Mouse (Mus musculus): ENCODE data around the gene Epm2aip1. TPM values are rescaled to one million over a fixed set of nuclear protein-coding genes. Genes with fewer than 3 reads are reported as not detected.
A peak's percentile ranks its signal among the peaks of the same experiment; 100 is the strongest.

The Epm2aip1 gene
- total RNA-seq, 1 experiment: 9.6 TPM

DNA sequence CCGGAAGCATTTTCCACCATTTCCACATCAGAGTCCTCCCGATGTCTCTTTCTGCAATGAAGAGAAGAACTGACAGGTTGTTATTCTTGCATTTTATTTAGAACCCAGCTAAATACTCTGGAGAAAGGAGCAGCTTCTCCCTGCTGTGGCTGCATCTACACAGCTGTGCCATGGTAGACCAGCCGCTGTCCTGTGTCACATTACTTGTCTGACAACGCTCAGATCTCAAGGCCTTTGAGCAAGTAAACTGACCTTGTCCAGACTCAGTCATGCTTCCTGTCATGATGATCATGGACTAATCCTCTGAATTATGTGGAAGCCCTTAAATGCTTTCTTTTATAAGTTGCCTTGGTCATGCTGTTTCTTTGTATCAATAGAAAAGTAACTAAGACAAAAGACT is 31.9 kb upstream of the Epm2aip1 start:
- no peak overlapping the region for H3K4me3 ChIP-seq (ENCODE audit: insufficient read depth in 1 of 2, low read depth in 1 of 2, low read length in 2 of 2, poor library complexity in 1 of 2, severe bottlenecking in 1 of 2)
- H3K9me3 ChIP-seq (ENCODE audit: control insufficient read depth, insufficient read depth, low read depth, low read length): no peaks in the 10 kb centered on the region
- in situ Hi-C loops (cut with MboI; ENCODE audit: low sequenced_read_pairs in 2 of 2, unreplicated experiment in 2 of 2): no loop called here
- H3K27ac ChIP-seq (ENCODE audit: insufficient read depth, low read depth, low read length, poor library complexity, severe bottlenecking): no peak overlapping the region
- no peak for TF ChIP-seq HCFC1 (IDR thresholded peaks at IDR 0.05; ENCODE audit: borderline replicate concordance, insufficient read depth, low read length)
- no peak for TF ChIP-seq CHD2 (IDR thresholded peaks at IDR 0.05; ENCODE audit: low read depth, low read length)
- TF ChIP-seq ZNF384 (IDR thresholded peaks at IDR 0.05; ENCODE audit: low read depth, low read length): no peak
- TF ChIP-seq ZC3H11A (IDR thresholded peaks at IDR 0.05; ENCODE audit: borderline replicate concordance, low read depth, low read length): no peak
- TF ChIP-seq MAFK (IDR thresholded peaks at IDR 0.05; ENCODE audit: insufficient read depth, low read depth, low read length): no peak
- H3K4me1 ChIP-seq (ENCODE audit: control insufficient read depth in 2 of 2, insufficient read depth in 2 of 2, low read length in 2 of 2, poor library complexity in 1 of 2): peaks cover 4 to 6% of the 10 kb centered on the region in 2 experiments; a peak in 2 of 4 replicates
- H3K36me3 ChIP-seq (ENCODE audit: control insufficient read depth, insufficient read depth, low read length, poor library complexity, severe bottlenecking): peaks cover 31% of the 10 kb centered on the region
- no peak for DNase-seq (ENCODE audit: low read depth, low spot score)
- H3K9ac ChIP-seq (ENCODE audit: insufficient read depth, low read depth, low read length, poor library complexity, severe bottlenecking): no peak overlapping the region

- Histone ChIP-seq H3K27ac (ENCODE audit: insufficient read depth, low read depth, low read length, poor library complexity, severe bottlenecking) (no peak overlapping the region; the same call in 1 of the 2 replicates), H3K4me1 (ENCODE audit: control insufficient read depth in 2 of 2, insufficient read depth in 2 of 2, low read length in 2 of 2, poor library complexity in 1 of 2) (peaks cover 4 to 6% of the 10 kb centered on the region in 2 experiments; a peak in 2 of 4 replicates), H3K9me3 (ENCODE audit: control insufficient read depth, insufficient read depth, low read depth, low read length) (no peaks in the 10 kb centered on the region), H3K4me3 (ENCODE audit: insufficient read depth in 1 of 2, low read depth in 1 of 2, low read length in 2 of 2, poor library complexity in 1 of 2, severe bottlenecking in 1 of 2) (no peak overlapping the region), H3K36me3 (ENCODE audit: control insufficient read depth, insufficient read depth, low read length, poor library complexity, severe bottlenecking) (peaks cover 24% of the 10 kb centered on the region), H3K9ac (ENCODE audit: insufficient read depth, low read depth, low read length, poor library complexity, severe bottlenecking) (no peak overlapping the region)
- in situ Hi-C loops (cut with MboI; ENCODE audit: low sequenced_read_pairs in 2 of 2, unreplicated experiment in 2 of 2): no loop called here
- peak; percentile 21 for DNase-seq (ENCODE audit: low read depth, low spot score)
- TF ChIP-seq MAFK (IDR thresholded peaks at IDR 0.05; ENCODE audit: insufficient read depth, low read depth, low read length) (no peak), CHD2 (IDR thresholded peaks at IDR 0.05; ENCODE audit: low read depth, low read length) (no peak), ZNF384 (IDR thresholded peaks at IDR 0.05; ENCODE audit: low read depth, low read length) (no peak), ZC3H11A (IDR thresholded peaks at IDR 0.05; ENCODE audit: borderline replicate concordance, low read depth, low read length) (no peak), HCFC1 (IDR thresholded peaks at IDR 0.05; ENCODE audit: borderline replicate concordance, insufficient read depth, low read length) (no peak)
Observed at GRCm38 (mm10) chr9:111243384-111243783, 28.3 kb upstream of the Epm2aip1 start.

- TF ChIP-seq MAFK (IDR thresholded peaks at IDR 0.05; ENCODE audit: insufficient read depth, low read depth, low read length): 0 out of 2 replicates have a peak, but pooled peaks have one; percentile 35
- no peak for TF ChIP-seq ZNF384 (IDR thresholded peaks at IDR 0.05; ENCODE audit: low read depth, low read length)
- peaks cover 4 to 6% of the 10 kb centered on the region in 2 experiments; a peak in 2 of 4 replicates for H3K4me1 ChIP-seq (ENCODE audit: control insufficient read depth in 2 of 2, insufficient read depth in 2 of 2, low read length in 2 of 2, poor library complexity in 1 of 2)
- peak; percentile 27 for DNase-seq (ENCODE audit: low read depth, low spot score)
- no peaks in the 10 kb centered on the region for H3K9me3 ChIP-seq (ENCODE audit: control insufficient read depth, insufficient read depth, low read depth, low read length)
- H3K9ac ChIP-seq (ENCODE audit: insufficient read depth, low read depth, low read length, poor library complexity, severe bottlenecking): no peak overlapping the region
- no peak overlapping the region for H3K4me3 ChIP-seq (ENCODE audit: insufficient read depth in 1 of 2, low read depth in 1 of 2, low read length in 2 of 2, poor library complexity in 1 of 2, severe bottlenecking in 1 of 2)
- peaks cover 25% of the 10 kb centered on the region for H3K36me3 ChIP-seq (ENCODE audit: control insufficient read depth, insufficient read depth, low read length, poor library complexity, severe bottlenecking)
- no peak overlapping the region for H3K27ac ChIP-seq (ENCODE audit: insufficient read depth, low read depth, low read length, poor library complexity, severe bottlenecking)
- in situ Hi-C loops (cut with MboI; ENCODE audit: low sequenced_read_pairs in 2 of 2, unreplicated experiment in 2 of 2): no loop called here
Observed at GRCm38 (mm10) chr9:111245546-111245945, 26.2 kb upstream of the Epm2aip1 start.

DNA sequence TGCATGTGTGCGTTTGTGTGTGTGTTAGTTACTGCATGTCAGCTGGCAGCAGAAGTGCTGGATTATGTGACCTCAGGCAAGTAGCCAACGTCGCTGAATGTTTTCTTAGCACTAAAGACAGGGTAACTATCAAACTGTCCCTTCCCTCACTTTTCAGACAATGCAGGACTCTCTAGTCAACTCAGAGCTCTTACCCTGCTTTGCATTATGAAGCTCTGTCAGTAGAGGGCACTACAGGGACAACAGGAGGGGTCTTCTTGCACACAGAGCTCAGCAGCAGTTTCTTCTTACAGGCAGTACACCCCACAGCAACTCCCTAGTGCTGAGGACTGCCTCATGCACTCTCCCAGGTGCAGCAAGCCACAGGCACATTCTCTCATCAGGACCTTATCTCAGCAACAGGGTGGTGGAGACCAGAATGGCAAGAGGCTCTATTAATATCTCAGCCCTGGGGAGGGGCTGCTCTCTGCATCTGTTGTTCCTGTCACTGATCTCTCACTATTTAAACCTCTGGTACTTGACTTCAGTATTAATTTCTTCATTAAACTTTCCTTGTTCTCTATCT is 24.0 kb upstream of the Epm2aip1 start:
- peak; percentile 52 for DNase-seq (ENCODE audit: low read depth, low spot score)
- Histone ChIP-seq H3K36me3 (ENCODE audit: control insufficient read depth, insufficient read depth, low read length, poor library complexity, severe bottlenecking) (peaks cover 25% of the 10 kb centered on the region), H3K4me1 (ENCODE audit: control insufficient read depth in 2 of 2, insufficient read depth in 2 of 2, low read length in 2 of 2, poor library complexity in 1 of 2) (peaks cover 4 to 6% of the 10 kb centered on the region in 2 experiments; a peak in 2 of 4 replicates), H3K9me3 (ENCODE audit: control insufficient read depth, insufficient read depth, low read depth, low read length) (no peaks in the 10 kb centered on the region), H3K4me3 (ENCODE audit: insufficient read depth in 1 of 2, low read depth in 1 of 2, low read length in 2 of 2, poor library complexity in 1 of 2, severe bottlenecking in 1 of 2) (no peak overlapping the region), H3K27ac (ENCODE audit: insufficient read depth, low read depth, low read length, poor library complexity, severe bottlenecking) (no peak overlapping the region), H3K9ac (ENCODE audit: insufficient read depth, low read depth, low read length, poor library complexity, severe bottlenecking) (no peak overlapping the region)
- in situ Hi-C loops (cut with MboI; ENCODE audit: low sequenced_read_pairs in 2 of 2, unreplicated experiment in 2 of 2): no loop called here
- no peak for TF ChIP-seq ZNF384 (IDR thresholded peaks at IDR 0.05; ENCODE audit: low read depth, low read length)
- TF ChIP-seq ZC3H11A (IDR thresholded peaks at IDR 0.05; ENCODE audit: borderline replicate concordance, low read depth, low read length): no peak
- no peak for TF ChIP-seq CHD2 (IDR thresholded peaks at IDR 0.05; ENCODE audit: low read depth, low read length)
- TF ChIP-seq HCFC1 (IDR thresholded peaks at IDR 0.05; ENCODE audit: borderline replicate concordance, insufficient read depth, low read length): no peak
- TF ChIP-seq MAFK (IDR thresholded peaks at IDR 0.05; ENCODE audit: insufficient read depth, low read depth, low read length): no peak

All from ES-E14 (cell line).